Mouse (Mus musculus): ENCODE data around the gene Litaf. TPM values are rescaled to one million over a fixed set of nuclear protein-coding genes. Genes with fewer than 3 reads are reported as not detected.
A peak's percentile ranks its signal among the peaks of the same experiment; 100 is the strongest.

Litaf gene
- polyA plus RNA-seq, 1 experiment from 2014 or later: 137 TPM

GRCm38 (mm10) chr16:11062794-11063721 is 2.9 kb downstream of the Litaf start:
- ATAC-seq (replicated peaks; ENCODE audit: low FRiP score, low read depth): peak; percentile 33; the same call in 1 of the 2 replicates

GRCm38 (mm10) chr16:11060645-11061044 is 5.3 kb downstream of the Litaf start, which contains the start of gene Snn:
Gene Snn (plus strand): TSS chr16:11060945.
- H3K4me2 ChIP-seq (ENCODE audit: low read length): no peak within 1 kb of the TSS
- 86% methylated on average over 4 of the region's 4 CpGs for WGBS
- no peak within 1 kb of the TSS for H3K27ac ChIP-seq
- TF ChIP-seq CTCF (IDR thresholded peaks at IDR 0.05; ENCODE audit: low read depth): no peak
- no peak within 1 kb of the TSS for H3K9ac ChIP-seq (ENCODE audit: low read depth, low read length)
- H3K27me3 ChIP-seq (ENCODE audit: insufficient read depth, low read length): no peaks in the 10 kb centered on the region
- no peaks in the 10 kb centered on the region for H3K36me3 ChIP-seq (ENCODE audit: insufficient read depth, low read length)
- no peak for DNase-seq (ENCODE audit: low spot score)
- no peak within 1 kb of the TSS for H3K4me3 ChIP-seq (replicated peaks; ENCODE audit: low read depth, low read length)
- peaks cover 9% of the 10 kb centered on the region for H3K4me1 ChIP-seq (replicated peaks; ENCODE audit: insufficient read depth, low read length)
- ATAC-seq (replicated peaks; ENCODE audit: low FRiP score, low read depth): no peak
- H3K9me3 ChIP-seq (replicated peaks; ENCODE audit: low read length): no peaks in the 10 kb centered on the region

More at GRCm38 (mm10) chr16:11062794-11063721, 2.9 kb downstream of the Litaf start:
- peaks cover 21% of the 10 kb centered on the region for H3K4me1 ChIP-seq (replicated peaks; ENCODE audit: insufficient read depth, low read length)
- DNase-seq (ENCODE audit: low spot score): peak; percentile 79
- no peaks in the 10 kb centered on the region for H3K27me3 ChIP-seq (ENCODE audit: insufficient read depth, low read length)
- peak overlapping the region; percentile 84 for H3K27ac ChIP-seq
- H3K9me3 ChIP-seq (replicated peaks; ENCODE audit: low read length): no peaks in the 10 kb centered on the region
- no peaks in the 10 kb centered on the region for H3K36me3 ChIP-seq (ENCODE audit: insufficient read depth, low read length)
- 23% methylated on average over 13 of the region's 13 CpGs for WGBS
- no peak overlapping the region for H3K4me3 ChIP-seq (replicated peaks; ENCODE audit: low read depth, low read length)
- TF ChIP-seq CTCF (IDR thresholded peaks at IDR 0.05; ENCODE audit: low read depth): no peak
- H3K9ac ChIP-seq (ENCODE audit: low read depth, low read length): peak overlapping the region; percentile 45; the same call in 1 of the 2 replicates
- H3K4me2 ChIP-seq (ENCODE audit: low read length): 0 out of 2 replicates have a peak overlapping the region, but pooled peaks have one; percentile 8

DNA sequence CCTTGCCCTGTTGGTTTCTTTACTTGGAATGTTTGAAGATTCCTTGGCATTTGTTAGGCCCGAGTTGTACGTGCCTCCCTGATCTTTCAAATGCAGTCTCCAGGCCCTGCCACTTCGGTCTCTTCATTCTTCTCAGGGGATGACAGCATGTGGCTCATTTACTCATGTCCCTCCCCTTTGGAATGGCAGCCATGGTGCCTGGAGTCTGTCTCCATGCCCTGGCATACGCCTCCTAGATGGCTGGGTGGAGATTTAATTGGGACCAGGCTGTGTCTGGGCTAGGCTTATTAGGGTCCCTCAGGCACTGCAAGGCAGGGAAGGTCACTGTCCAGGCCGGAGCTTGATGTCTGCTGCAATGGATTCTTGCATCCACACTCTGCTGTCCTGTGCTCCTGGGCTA is 10.0 kb downstream of the Litaf start:
- ATAC-seq (replicated peaks; ENCODE audit: low FRiP score, low read depth) (no peak), DNase-seq (ENCODE audit: low spot score) (no peak)
- Histone ChIP-seq H3K4me3 (replicated peaks; ENCODE audit: low read depth, low read length) (no peak overlapping the region), H3K4me2 (ENCODE audit: low read length) (no peak overlapping the region), H3K4me1 (replicated peaks; ENCODE audit: insufficient read depth, low read length) (no peaks in the 10 kb centered on the region), H3K36me3 (ENCODE audit: insufficient read depth, low read length) (no peaks in the 10 kb centered on the region), H3K9ac (ENCODE audit: low read depth, low read length) (no peak overlapping the region), H3K27ac (no peak overlapping the region), H3K9me3 (replicated peaks; ENCODE audit: low read length) (no peaks in the 10 kb centered on the region), H3K27me3 (ENCODE audit: insufficient read depth, low read length) (no peaks in the 10 kb centered on the region)
- 78% methylated on average over 5 of the region's 5 CpGs for WGBS
- TF ChIP-seq CTCF (IDR thresholded peaks at IDR 0.05; ENCODE audit: low read depth): no peak

GRCm38 (mm10) chr16:11054871-11055270 is 11.1 kb downstream of the Litaf start:
- Histone ChIP-seq H3K27me3 (ENCODE audit: insufficient read depth, low read length) (no peaks in the 10 kb centered on the region), H3K9me3 (replicated peaks; ENCODE audit: low read length) (no peaks in the 10 kb centered on the region), H3K4me3 (replicated peaks; ENCODE audit: low read depth, low read length) (no peak overlapping the region), H3K27ac (no peak overlapping the region), H3K4me2 (ENCODE audit: low read length) (no peak overlapping the region), H3K4me1 (replicated peaks; ENCODE audit: insufficient read depth, low read length) (no peaks in the 10 kb centered on the region), H3K36me3 (ENCODE audit: insufficient read depth, low read length) (no peaks in the 10 kb centered on the region), H3K9ac (ENCODE audit: low read depth, low read length) (no peak overlapping the region)
- TF ChIP-seq CTCF (IDR thresholded peaks at IDR 0.05; ENCODE audit: low read depth): no peak
- no peak for DNase-seq (ENCODE audit: low spot score)
- no peak for ATAC-seq (replicated peaks; ENCODE audit: low FRiP score, low read depth)
- 83% methylated on average over 6 of the region's 6 CpGs for WGBS

DNA sequence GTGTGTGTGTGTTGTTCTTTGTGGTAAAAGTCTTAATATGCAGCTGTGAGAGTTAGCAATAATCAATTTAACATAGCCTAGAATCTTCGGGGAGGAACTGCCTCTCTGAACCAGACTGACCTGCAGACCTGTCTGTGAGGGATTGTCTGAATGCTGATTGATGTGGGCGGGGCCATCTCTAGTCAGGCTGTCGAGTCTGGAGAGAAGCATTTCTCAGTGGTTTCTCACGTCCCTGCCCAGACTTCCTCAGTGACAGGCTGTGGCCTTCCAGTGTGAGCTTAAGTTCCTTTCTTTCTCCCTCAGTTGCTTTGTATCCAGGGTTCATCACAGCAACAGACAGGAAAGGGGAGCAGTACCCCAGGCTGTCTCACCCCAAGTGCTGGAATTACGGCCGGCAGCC is 11.5 kb downstream of the Litaf start:
- Histone ChIP-seq H3K27me3 (ENCODE audit: insufficient read depth, low read length) (no peaks in the 10 kb centered on the region), H3K4me3 (replicated peaks; ENCODE audit: low read depth, low read length) (no peak overlapping the region), H3K9me3 (replicated peaks; ENCODE audit: low read length) (no peaks in the 10 kb centered on the region), H3K4me1 (replicated peaks; ENCODE audit: insufficient read depth, low read length) (no peaks in the 10 kb centered on the region), H3K4me2 (ENCODE audit: low read length) (no peak overlapping the region), H3K27ac (no peak overlapping the region), H3K9ac (ENCODE audit: low read depth, low read length) (no peak overlapping the region), H3K36me3 (ENCODE audit: insufficient read depth, low read length) (no peaks in the 10 kb centered on the region)
- WGBS: 66% methylated on average over 6 of the region's 6 CpGs
- DNase-seq (ENCODE audit: low spot score): no peak
- no peak for ATAC-seq (replicated peaks; ENCODE audit: low FRiP score, low read depth)
- TF ChIP-seq CTCF (IDR thresholded peaks at IDR 0.05; ENCODE audit: low read depth): no peak

- Histone ChIP-seq H3K9me3 (replicated peaks; ENCODE audit: low read length) (no peaks in the 10 kb centered on the region), H3K9ac (ENCODE audit: low read depth, low read length) (no peak overlapping the region), H3K27me3 (ENCODE audit: insufficient read depth, low read length) (no peaks in the 10 kb centered on the region), H3K27ac (no peak overlapping the region), H3K4me3 (replicated peaks; ENCODE audit: low read depth, low read length) (no peak overlapping the region), H3K4me2 (ENCODE audit: low read length) (no peak overlapping the region), H3K4me1 (replicated peaks; ENCODE audit: insufficient read depth, low read length) (no peaks in the 10 kb centered on the region), H3K36me3 (ENCODE audit: insufficient read depth, low read length) (no peaks in the 10 kb centered on the region)
- no peak for TF ChIP-seq CTCF (IDR thresholded peaks at IDR 0.05; ENCODE audit: low read depth)
- 85% methylated on average over 11 of the region's 11 CpGs for WGBS
- DNase-seq (ENCODE audit: low spot score) (no peak), ATAC-seq (replicated peaks; ENCODE audit: low FRiP score, low read depth) (no peak)
Measured at GRCm38 (mm10) chr16:11051134-11051533, 14.8 kb downstream of the Litaf start.
